Mouse (Mus musculus) midbrain, embryonic 16.5 days (tissue): ENCODE data around the gene Syce2. TPM values are rescaled to one million over a fixed set of nuclear protein-coding genes. Genes with fewer than 3 reads are reported as not detected.

Experiments
- ATAC-seq: fragments of 200-750 bp; cut with Nextera tagmentation; 2 replicates; pipeline ENCODE4 v1.8.0; 2017; ENCODE audit warnings: moderate TSS enrichment
- H3K27ac ChIP-seq: fragments of 300-500 bp; sonication (generic); 2 replicates; pipeline ENCODE4 v1.5.1; 2014; ENCODE audit warnings: mild to moderate bottlenecking, low read length, mixed read lengths
- H3K27me3 ChIP-seq: fragments of 300-500 bp; sonication (generic); 2 replicates; pipeline ENCODE4 v1.6.1; 2014; ENCODE audit warnings: low read depth, low read length, mixed read lengths; ENCODE audit not compliant: control insufficient read depth, insufficient read depth
- H3K36me3 ChIP-seq: fragments of 300-500 bp; sonication (generic); 2 replicates; pipeline ENCODE4 v1.6.1; 2014; ENCODE audit warnings: mild to moderate bottlenecking, low read length, moderate library complexity, mixed read lengths; ENCODE audit not compliant: control insufficient read depth, insufficient read depth
- H3K4me1 ChIP-seq: fragments of 300-500 bp; sonication (generic); 2 replicates; pipeline ENCODE4 v1.6.1; 2014; ENCODE audit warnings: mild to moderate bottlenecking, low read length, mixed read lengths; ENCODE audit not compliant: control insufficient read depth, insufficient read depth
- H3K4me2 ChIP-seq: fragments of 300-500 bp; sonication (generic); 2 replicates; pipeline ENCODE4 v1.6.1; 2014; ENCODE audit warnings: mild to moderate bottlenecking, low read length, mixed read lengths
- H3K4me3 ChIP-seq: fragments of 300-500 bp; sonication (generic); 2 replicates; pipeline ENCODE4 v1.5.1; 2014; ENCODE audit warnings: low read depth, mild to moderate bottlenecking, low read length, moderate library complexity, mixed read lengths
- H3K9ac ChIP-seq: fragments of 300-500 bp; sonication (generic); 2 replicates; pipeline ENCODE4 v1.6.1; 2014; ENCODE audit warnings: low read depth, low read length, mixed read lengths
- H3K9me3 ChIP-seq: fragments of 300-500 bp; sonication (generic); replicated peaks from 2 replicates; pipeline ENCODE4 v1.6.1; 2014; ENCODE audit warnings: mild to moderate bottlenecking, low read length, mixed read lengths; ENCODE audit not compliant: control insufficient read depth, poor library complexity, severe bottlenecking
- WGBS: fragments of 180-500 bp; shearing (Covaris S2); extraction: QIAGEN DNeasy Blood & Tissue Kit; methylation state at CpG from one replicate; pipeline ENCODE4 v1.1.7; 2014; 5-methylcytosine and 5-hydroxymethylcytosine counted together
- polyA plus RNA-seq: library from polyadenylated mRNA; unstranded; fragments of >200 nt; fragmentation: Nextera tagmentation; extraction: Ambion mirVana; gene quantifications from 2 replicates; pipeline ENCODE4 v1.2.1, GENCODE M21; 2015

The Syce2 gene
- polyA plus RNA-seq, 1 experiment from 2014 or later, result 33.2 TPM

- Histone ChIP-seq H3K27me3 (no peaks in the 10 kb centered on the region), H3K9ac (no peak overlapping the region), H3K36me3 (peaks cover 30% of the 10 kb centered on the region), H3K4me2 (no peak overlapping the region), H3K9me3 (no peaks in the 10 kb centered on the region), H3K4me1 (peaks cover 12% of the 10 kb centered on the region), H3K27ac (peak overlapping the region; percentile 42; the same call in 1 of the 2 replicates), H3K4me3 (no peak overlapping the region)
- no peak for ATAC-seq
- WGBS, result 85% methylated on average over 19 of the region's 19 CpGs
These were observed 37.7 kb upstream of the Syce2 start for GRCm38 (mm10) chr8:84834002-84834865.

GRCm38 (mm10) chr8:84834866-84835855, 36.8 kb upstream of the Syce2 start:
- peaks cover 30% of the 10 kb centered on the region for H3K36me3 ChIP-seq
- 66% methylated on average over 10 of the region's 10 CpGs for WGBS
- ATAC-seq, result no peak
- no peak overlapping the region for H3K4me2 ChIP-seq
- H3K4me1 ChIP-seq, result peaks cover 19% of the 10 kb centered on the region
- no peak overlapping the region for H3K9ac ChIP-seq
- no peak overlapping the region for H3K27ac ChIP-seq
- H3K9me3 ChIP-seq, result no peaks in the 10 kb centered on the region
- H3K4me3 ChIP-seq, result no peak overlapping the region
- H3K27me3 ChIP-seq, result no peaks in the 10 kb centered on the region

GRCm38 (mm10) chr8:84837149-84837911, 34.6 kb upstream of the Syce2 start:
- no peaks in the 10 kb centered on the region for H3K9me3 ChIP-seq
- H3K9ac ChIP-seq, result no peak overlapping the region
- 68% methylated on average over 8 of the region's 8 CpGs for WGBS
- H3K4me1 ChIP-seq, result peaks cover 19% of the 10 kb centered on the region
- no peaks in the 10 kb centered on the region for H3K27me3 ChIP-seq
- no peak overlapping the region for H3K4me2 ChIP-seq
- no peak overlapping the region for H3K4me3 ChIP-seq
- peaks cover 37% of the 10 kb centered on the region for H3K36me3 ChIP-seq
- no peak for ATAC-seq
- no peak overlapping the region for H3K27ac ChIP-seq

- Histone ChIP-seq H3K4me1 (peaks cover 17% of the 10 kb centered on the region), H3K27ac (no peak overlapping the region), H3K27me3 (no peaks in the 10 kb centered on the region), H3K9me3 (no peaks in the 10 kb centered on the region), H3K4me2 (no peak overlapping the region), H3K9ac (no peak overlapping the region), H3K4me3 (no peak overlapping the region), H3K36me3 (peaks cover 43% of the 10 kb centered on the region)
- WGBS, result 85% methylated on average over 15 of the region's 15 CpGs
- ATAC-seq, result no peak
These were observed 33.9 kb upstream of the Syce2 start for GRCm38 (mm10) chr8:84837912-84838470.

- Histone ChIP-seq H3K9ac (no peak overlapping the region), H3K27me3 (no peaks in the 10 kb centered on the region), H3K4me3 (no peak overlapping the region), H3K4me1 (peaks cover 17% of the 10 kb centered on the region), H3K27ac (no peak overlapping the region), H3K9me3 (no peaks in the 10 kb centered on the region), H3K4me2 (no peak overlapping the region), H3K36me3 (peaks cover 48% of the 10 kb centered on the region)
- no peak for ATAC-seq
- 86% methylated on average over 5 of the region's 5 CpGs for WGBS
These were observed 33.4 kb upstream of the Syce2 start for GRCm38 (mm10) chr8:84838513-84838912.

GRCm38 (mm10) chr8:84839411-84839810, 32.5 kb upstream of the Syce2 start:
- Histone ChIP-seq H3K4me2 (peak overlapping the region; percentile 74), H3K9ac (peak overlapping the region; percentile 90; the same call in 1 of the 2 replicates), H3K4me1 (peaks cover 21% of the 10 kb centered on the region), H3K9me3 (no peaks in the 10 kb centered on the region), H3K27ac (no peak overlapping the region), H3K36me3 (peaks cover 49% of the 10 kb centered on the region), H3K27me3 (no peaks in the 10 kb centered on the region), H3K4me3 (peak overlapping the region; percentile 73)
- no peak for ATAC-seq
- WGBS, result 92% methylated on average over 2 of the region's 2 CpGs

GRCm38 (mm10) chr8:84839875-84840247, 32.0 kb upstream of the Syce2 start:
- ATAC-seq, result no peak
- Histone ChIP-seq H3K4me2 (peak overlapping the region; percentile 74), H3K4me1 (peaks cover 26% of the 10 kb centered on the region), H3K9me3 (no peaks in the 10 kb centered on the region), H3K27ac (peak overlapping the region; percentile 86), H3K9ac (peak overlapping the region; percentile 90), H3K27me3 (no peaks in the 10 kb centered on the region), H3K36me3 (peaks cover 47% of the 10 kb centered on the region), H3K4me3 (peak overlapping the region; percentile 73)
- WGBS, result 2% methylated on average over 7 of the region's 7 CpGs

- peak within 1 kb of the TSS; percentile 90 for H3K9ac ChIP-seq
- H3K4me1 ChIP-seq, result peaks cover 31% of the 10 kb centered on the region
- 0% methylated on average over 44 of the region's 55 CpGs for WGBS
- H3K9me3 ChIP-seq, result no peaks in the 10 kb centered on the region
- no peaks in the 10 kb centered on the region for H3K27me3 ChIP-seq
- peak within 1 kb of the TSS; percentile 86 for H3K27ac ChIP-seq
- peak within 1 kb of the TSS; percentile 74 for H3K4me2 ChIP-seq
- peak; percentile 96 for ATAC-seq
- peaks cover 47% of the 10 kb centered on the region for H3K36me3 ChIP-seq
- peak within 1 kb of the TSS; percentile 73 for H3K4me3 ChIP-seq
These were observed 31.5 kb upstream of the Syce2 start, which contains the start of gene Rad23a for GRCm38 (mm10) chr8:84840248-84840999. Gene Rad23a (minus strand): TSS chr8:84840665.
